Mouse (Mus musculus) left cerebral cortex, postnatal 25 days (tissue): ENCODE measurements around the gene Timm8a2. TPM values are rescaled to one million over a fixed set of nuclear protein-coding genes. Genes with fewer than 3 reads are reported as not detected.
"Not testable (repeated sequence)": the region's sequence is repeated elsewhere in the genome, so short reads cannot be mapped to it uniquely, and the experiment has no call there.

Experiments
- DNase-seq, 2 experiments: peaks; one replicate each; pipeline ENCODE4 v3.0.0; 2022; ENCODE audit warnings: low spot score in 2 of 2, mixed read lengths in 1 of 2
- intact Hi-C: fragments of 180-260 bp; cut with DNase I; formaldehyde crosslinking; loops from one replicate; pipeline ENCODE4 v1.15.1; 2025
- total RNA-seq, 2 experiments: library from RNA; stranded (reverse); gene quantifications; 2 replicates each; pipeline ENCODE4 v1.2.3; 2021

Gene Timm8a2
- total RNA-seq, 2 experiments from 2014 or later = not detected

GRCm38 (mm10) chr14:122048816-122049215 is 14.3 kb downstream of the Timm8a2 start:
- DNase-seq = no peak
- intact Hi-C loops = no loop called here

- no peak for DNase-seq
These were observed 18.6 kb downstream of the Timm8a2 start for GRCm38 (mm10) chr14:122052896-122053635.

GRCm38 (mm10) chr14:122056871-122057270 is 22.4 kb downstream of the Timm8a2 start:
- DNase-seq = no peak
- intact Hi-C loops = no loop called here

More at GRCm38 (mm10) chr14:122052896-122053635, 18.6 kb downstream of the Timm8a2 start:
- intact Hi-C loops = no loop called here

GRCm38 (mm10) chr14:122057941-122058346 is 23.5 kb downstream of the Timm8a2 start:
- no peak for DNase-seq
- intact Hi-C loops = no loop called here

- peak; percentile 78 to 81 for DNase-seq
- intact Hi-C loops = loop anchor here (1.0 to 5.0 kb wide), 2 partner anchors 132 to 193 kb away; no protein-coding TSS in a partner anchor
These were observed 26.2 kb downstream of the Timm8a2 start for GRCm38 (mm10) chr14:122060642-122061041.

GRCm38 (mm10) chr14:122061376-122061775 is 26.9 kb downstream of the Timm8a2 start:
- peak in 1 of 2 experiments; percentile 25 for DNase-seq

GRCm38 (mm10) chr14:122062411-122063090 is 28.1 kb downstream of the Timm8a2 start:
- no peak for DNase-seq
- intact Hi-C loops = loop anchor here (5.0 kb wide), 1 partner anchor 195 kb away; no protein-coding TSS in a partner anchor

More at GRCm38 (mm10) chr14:122061376-122061775, 26.9 kb downstream of the Timm8a2 start:
- intact Hi-C loops = loop anchor here (5.0 kb wide), 1 partner anchor 194 kb away; no protein-coding TSS in a partner anchor

GRCm38 (mm10) chr14:122063599-122063998 is 29.1 kb downstream of the Timm8a2 start:
- intact Hi-C loops = loop anchor here (5.0 kb wide), 1 partner anchor 196 kb away; no protein-coding TSS in a partner anchor
- DNase-seq = no peak

- intact Hi-C loops = loop anchor here (2.0 to 5.0 kb wide), 2 partner anchors 66 to 197 kb away; no protein-coding TSS in a partner anchor
- peak; percentile 49 to 57 for DNase-seq
These were observed 30.0 kb downstream of the Timm8a2 start for GRCm38 (mm10) chr14:122064519-122064918.

- DNase-seq = no peak
- intact Hi-C loops = no loop called here
These were observed 31.8 kb downstream of the Timm8a2 start for GRCm38 (mm10) chr14:122066243-122066642.

GRCm38 (mm10) chr14:122068036-122068435 is 33.6 kb downstream of the Timm8a2 start:
- intact Hi-C loops, DNase-seq: not testable (repeated sequence)

GRCm38 (mm10) chr14:122068801-122069695 is 34.6 kb downstream of the Timm8a2 start:
- no peak for DNase-seq
- intact Hi-C loops = no loop called here

- no peak for DNase-seq
- intact Hi-C loops = no loop called here
These were observed 35.5 kb downstream of the Timm8a2 start for GRCm38 (mm10) chr14:122069948-122070347.

- DNase-seq = no peak
- intact Hi-C loops = no loop called here
These were observed 38.9 kb downstream of the Timm8a2 start for GRCm38 (mm10) chr14:122073422-122073821.

- no peak for DNase-seq
- intact Hi-C loops = no loop called here
These were observed 39.9 kb downstream of the Timm8a2 start for GRCm38 (mm10) chr14:122074360-122074759.

- intact Hi-C loops = no loop called here
- DNase-seq = no peak
These were observed 41.2 kb downstream of the Timm8a2 start for GRCm38 (mm10) chr14:122075485-122076200.

GRCm38 (mm10) chr14:122077017-122077416 is 42.5 kb downstream of the Timm8a2 start:
- no peak for DNase-seq
- intact Hi-C loops = no loop called here

GRCm38 (mm10) chr14:122079428-122079827 is 45.0 kb downstream of the Timm8a2 start:
- peak in 1 of 2 experiments; percentile 40 for DNase-seq
- intact Hi-C loops = no loop called here

GRCm38 (mm10) chr14:122079921-122080320 is 45.4 kb downstream of the Timm8a2 start:
- no peak for DNase-seq
- intact Hi-C loops = no loop called here
